Mouse (Mus musculus) monocyte, adult 5-6 weeks (primary cell): ENCODE data around the gene Mfrp. TPM values are rescaled to one million over a fixed set of nuclear protein-coding genes. Genes with fewer than 3 reads are reported as not detected.
"Not testable (repeated sequence)": the region's sequence is repeated elsewhere in the genome, so short reads cannot be mapped to it uniquely, and the experiment has no call there.

Source experiments
- ATAC-seq: fragments of 153-309, 156-312 bp; replicated peaks from 2 replicates; pipeline ENCODE4 v1.8.0; 2017; ENCODE audit warnings: mild to moderate bottlenecking; ENCODE audit not compliant: low TSS enrichment, insufficient number of reproducible peaks, severe bottlenecking, poor library complexity, low FRiP score
- total RNA-seq: library from RNA; stranded (forward); fragments of 200-1000, 200-491, 200-594 nt; gene quantifications from 3 replicates; pipeline ENCODE4 v1.2.3, GENCODE M21; 2017

Mfrp gene
- total RNA-seq, 1 experiment from 2014 or later, result not detected

DNA sequence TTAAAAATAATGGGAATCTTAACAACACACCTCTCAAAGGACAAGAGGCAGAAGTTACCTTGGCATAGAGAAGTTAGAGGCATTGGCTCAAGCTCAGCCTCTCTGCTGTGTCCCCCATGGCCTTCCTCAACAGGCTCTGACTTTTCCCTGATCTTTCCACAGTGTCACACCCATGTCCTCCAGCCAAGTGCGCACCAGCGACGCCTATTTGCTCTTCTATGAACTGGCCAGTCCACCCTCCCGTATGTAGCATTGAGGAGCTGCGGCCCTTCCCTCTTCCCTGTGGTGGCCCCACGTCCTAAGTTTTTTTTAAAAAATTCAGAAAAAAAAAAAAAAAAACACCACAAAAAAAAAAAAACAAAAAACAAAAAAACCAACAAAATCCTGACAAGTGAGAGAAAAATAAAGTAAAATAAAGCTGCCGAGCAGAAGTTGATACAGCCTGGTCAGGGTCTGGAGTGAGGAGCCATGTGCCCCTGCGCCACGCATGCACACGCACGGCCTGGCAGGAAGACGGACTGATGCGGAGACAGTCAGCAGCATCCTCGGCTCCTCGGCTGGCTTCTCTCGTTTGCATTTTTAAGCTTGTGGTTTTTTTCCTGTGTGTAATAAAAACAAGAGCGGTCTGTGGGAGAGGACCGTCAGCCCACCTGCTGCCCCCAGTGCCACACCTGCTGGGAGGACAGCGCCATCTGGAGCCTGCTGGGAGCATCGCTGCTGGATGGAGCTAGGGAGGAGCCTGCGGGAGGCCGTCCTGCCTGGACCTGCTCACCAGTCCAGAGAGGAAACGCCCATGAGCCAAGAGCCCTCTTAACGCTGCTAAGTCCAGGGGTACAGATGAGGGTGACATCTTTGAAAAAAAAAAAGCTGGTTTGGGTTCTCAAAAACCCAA is 7.7 kb upstream of the Mfrp start:
- peak; percentile 47; the same call in 1 of the 2 replicates for ATAC-seq

DNA sequence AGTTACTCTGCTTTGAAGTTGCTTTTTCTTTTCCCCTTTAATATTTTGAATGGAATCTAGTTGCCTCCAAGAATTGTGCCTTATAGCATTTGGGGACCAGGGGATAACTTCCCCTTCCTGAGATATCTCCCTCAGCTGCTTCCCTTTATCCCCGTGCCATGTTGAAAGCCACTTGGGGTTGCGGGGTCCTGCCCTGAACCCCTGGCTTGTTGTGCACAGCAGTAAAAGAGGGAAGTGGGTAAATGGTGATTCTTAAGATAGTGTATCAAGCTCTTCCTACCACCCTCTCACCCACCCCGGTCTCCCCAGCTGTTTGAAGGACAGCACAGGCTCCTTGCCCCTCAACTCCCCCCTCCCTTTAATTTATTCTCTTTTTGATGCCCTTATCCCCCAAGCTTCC is 6.8 kb upstream of the Mfrp start:
- no peak for ATAC-seq

DNA sequence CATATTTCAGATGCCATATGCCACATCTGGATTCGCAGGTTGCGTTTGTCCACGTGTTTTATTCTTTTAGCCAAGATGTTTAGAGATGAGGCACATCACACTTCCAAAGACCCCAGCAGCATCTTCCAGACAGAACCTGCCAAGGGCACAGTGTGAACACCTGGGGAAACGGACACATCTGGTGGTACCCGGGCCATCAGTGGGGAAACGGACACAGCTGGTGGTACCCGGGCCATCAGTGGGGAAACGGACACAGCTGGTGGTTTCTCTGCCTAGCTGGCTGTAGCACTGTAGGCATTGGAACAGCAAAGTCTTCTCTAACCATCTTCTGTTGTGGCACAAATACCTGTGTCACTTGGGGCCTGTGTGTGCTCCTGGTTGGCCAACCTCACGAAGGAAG is 5.7 kb upstream of the Mfrp start:
- no peak for ATAC-seq

DNA sequence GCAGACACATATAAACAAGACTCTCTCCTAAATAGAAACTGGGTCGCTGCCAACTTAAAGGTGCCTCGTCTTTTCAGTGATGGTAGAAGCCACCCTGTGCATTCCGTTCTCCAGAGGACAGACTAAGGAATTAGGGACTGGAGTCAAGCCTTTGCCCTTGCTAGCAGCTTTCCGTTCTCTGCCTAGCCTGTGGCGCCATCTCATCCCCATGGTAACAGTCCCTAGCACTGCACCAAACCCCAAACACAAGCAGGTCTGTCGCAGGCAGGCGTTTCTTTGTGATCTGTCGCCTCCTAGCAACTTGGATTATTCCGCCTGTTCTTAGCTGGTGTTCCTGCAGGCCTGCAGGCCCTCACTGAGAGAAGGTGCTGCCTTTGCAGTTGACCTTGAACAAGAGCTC is 5.0 kb upstream of the Mfrp start:
- ATAC-seq, result no peak

DNA sequence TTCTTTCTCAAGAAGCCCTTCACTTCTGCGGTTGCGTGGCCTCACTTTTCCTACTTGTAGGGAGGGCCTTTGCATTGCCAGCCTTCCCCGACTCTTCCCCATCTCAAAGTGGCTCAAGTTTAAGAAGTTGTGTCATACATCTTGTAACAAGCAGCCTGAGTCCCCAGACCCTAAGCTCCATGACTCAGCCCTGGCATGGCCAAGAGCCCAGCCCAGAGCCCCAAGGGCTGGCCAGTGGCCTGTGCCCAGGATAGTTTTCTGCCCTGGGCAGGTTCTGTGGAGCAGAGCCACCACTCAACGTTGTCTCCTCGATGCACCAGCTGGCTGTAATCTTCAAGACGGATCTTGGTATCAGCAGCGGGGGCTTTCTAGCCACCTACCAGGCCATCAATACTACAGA is 3.4 kb downstream of the Mfrp start:
- ATAC-seq, result no peak

DNA sequence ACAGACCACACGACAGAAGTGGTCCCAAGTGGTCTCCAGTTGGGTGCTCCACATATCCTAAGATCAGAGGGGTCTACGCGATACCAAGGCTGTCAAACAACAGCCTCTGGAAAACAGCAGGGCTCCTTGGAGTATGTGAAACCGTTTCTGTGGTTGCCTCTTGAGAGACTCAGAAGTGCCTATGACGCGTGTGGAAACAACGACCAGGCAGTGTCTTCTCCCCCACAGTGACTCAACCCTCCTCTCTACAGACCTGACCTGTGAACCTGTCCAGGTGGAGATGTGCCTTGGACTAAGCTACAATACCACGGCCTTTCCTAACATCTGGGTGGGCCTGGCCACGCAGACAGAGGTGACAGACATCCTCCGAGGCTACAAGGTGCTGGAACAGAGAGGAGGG is 4.3 kb downstream of the Mfrp start:
- no peak for ATAC-seq

DNA sequence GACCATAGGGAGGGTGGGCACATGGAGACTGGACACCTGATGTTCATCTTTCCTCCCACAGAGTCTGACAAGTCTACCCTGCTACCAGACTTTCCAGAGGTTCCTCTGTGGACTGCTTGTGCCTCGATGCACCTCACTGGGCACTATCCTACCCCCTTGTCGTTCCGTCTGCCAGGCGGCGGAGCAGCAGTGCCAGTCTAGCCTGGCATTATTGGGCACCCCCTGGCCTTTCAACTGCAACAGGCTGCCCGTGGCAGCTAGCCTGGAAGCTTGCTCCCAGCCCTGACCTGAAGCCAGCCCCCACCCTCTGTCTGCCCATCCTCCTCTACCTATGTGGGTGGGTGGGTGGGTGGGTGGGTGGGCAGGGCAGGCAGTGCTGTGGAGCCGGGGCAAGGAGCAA is 4.7 kb downstream of the Mfrp start:
- no peak for ATAC-seq

DNA sequence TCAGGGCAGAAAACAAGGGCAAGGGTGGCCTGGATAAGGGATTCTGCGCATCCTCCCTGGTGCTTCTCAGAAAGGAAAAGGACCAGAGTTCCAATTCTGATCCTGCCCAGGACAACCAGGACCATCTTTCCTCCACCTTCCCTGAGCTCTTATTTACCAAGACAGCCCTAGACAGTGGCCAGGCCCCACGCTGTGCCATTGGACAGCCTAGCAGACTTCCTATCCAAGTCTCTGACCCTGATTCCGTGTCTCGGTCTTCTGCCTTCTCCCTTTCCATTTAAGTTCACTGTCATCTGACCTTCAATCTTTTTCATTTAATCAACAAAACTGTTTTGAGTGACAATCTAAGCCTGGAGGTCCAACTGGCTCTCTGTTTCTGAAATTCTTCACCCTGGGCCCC is 5.1 kb downstream of the Mfrp start:
- ATAC-seq, result no peak

DNA sequence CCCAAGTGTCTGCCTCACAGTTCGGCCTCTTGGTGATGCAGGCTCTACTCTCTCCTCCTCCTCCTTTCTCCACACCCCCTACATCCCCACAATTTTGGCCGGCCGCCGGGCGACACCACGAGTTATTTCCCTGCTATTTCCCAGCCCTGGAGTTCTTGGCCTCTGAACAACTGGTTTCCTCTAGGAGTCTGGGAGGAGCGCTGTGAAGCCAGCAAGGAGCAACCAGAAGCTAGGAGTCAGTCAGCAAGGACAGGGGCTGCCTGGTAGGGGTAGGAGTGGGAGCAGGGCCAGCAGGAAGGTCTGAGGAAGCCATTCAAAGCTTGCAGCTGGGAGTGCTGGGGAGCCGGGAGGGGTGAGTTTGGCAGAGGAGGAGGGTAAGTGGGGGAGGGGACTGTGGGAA is 5.6 kb downstream of the Mfrp start, which contains the start of gene C1qtnf5:
TSS of gene C1qtnf5 (plus strand) at position 136 of the 400 bp plus-strand sequence.
- no peak for ATAC-seq

DNA sequence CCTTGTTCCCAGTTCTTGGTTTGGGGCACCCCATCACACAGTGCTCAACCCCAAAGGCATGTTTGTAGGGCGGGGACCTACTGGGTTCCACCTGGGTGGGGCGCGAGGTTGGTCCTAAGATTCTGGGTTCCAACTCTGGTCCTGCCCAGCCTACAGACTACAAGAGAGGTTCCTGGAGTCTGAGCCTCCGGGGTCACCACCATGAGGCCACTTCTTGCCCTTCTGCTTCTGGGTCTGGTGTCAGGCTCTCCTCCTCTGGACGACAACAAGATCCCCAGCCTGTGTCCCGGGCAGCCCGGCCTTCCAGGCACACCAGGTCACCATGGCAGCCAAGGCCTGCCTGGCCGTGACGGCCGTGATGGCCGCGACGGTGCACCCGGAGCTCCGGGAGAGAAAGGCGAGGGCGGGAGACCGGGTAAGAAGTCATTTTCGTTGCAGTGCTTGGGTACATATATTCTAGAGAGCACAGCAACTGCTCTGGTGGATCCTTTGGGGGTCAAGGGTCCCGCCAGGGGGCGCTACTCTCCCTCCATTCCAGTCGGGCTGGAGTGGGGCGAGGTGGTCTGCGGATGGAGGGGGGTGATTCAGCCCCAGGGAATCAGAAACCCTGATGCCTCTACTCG is 6.1 kb downstream of the Mfrp start:
- no peak for ATAC-seq

DNA sequence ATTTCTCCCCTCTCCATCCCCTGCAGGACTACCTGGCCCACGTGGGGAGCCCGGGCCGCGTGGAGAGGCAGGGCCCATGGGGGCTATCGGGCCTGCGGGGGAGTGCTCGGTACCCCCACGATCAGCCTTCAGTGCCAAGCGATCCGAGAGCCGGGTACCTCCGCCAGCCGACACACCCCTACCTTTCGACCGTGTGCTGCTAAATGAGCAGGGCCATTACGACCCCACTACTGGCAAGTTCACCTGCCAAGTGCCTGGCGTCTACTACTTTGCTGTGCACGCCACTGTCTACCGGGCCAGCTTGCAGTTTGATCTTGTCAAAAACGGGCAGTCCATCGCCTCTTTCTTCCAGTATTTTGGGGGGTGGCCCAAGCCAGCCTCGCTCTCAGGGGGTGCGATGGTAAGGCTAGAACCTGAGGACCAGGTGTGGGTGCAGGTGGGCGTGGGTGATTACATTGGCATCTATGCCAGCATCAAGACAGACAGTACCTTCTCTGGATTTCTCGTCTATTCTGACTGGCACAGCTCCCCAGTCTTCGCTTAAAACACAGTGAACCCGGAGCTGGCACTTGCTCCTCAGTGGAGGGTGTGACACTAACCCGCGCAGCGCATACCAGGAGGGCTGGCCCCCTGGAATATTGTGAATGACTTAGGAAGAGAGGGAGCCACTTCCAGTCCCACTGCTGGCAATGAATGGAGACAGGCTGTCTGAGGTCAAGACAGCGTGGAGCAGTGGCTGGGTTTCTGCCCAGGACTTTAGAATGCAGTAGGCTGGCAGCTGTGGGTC is 6.9 kb downstream of the Mfrp start:
- ATAC-seq, result no peak

DNA sequence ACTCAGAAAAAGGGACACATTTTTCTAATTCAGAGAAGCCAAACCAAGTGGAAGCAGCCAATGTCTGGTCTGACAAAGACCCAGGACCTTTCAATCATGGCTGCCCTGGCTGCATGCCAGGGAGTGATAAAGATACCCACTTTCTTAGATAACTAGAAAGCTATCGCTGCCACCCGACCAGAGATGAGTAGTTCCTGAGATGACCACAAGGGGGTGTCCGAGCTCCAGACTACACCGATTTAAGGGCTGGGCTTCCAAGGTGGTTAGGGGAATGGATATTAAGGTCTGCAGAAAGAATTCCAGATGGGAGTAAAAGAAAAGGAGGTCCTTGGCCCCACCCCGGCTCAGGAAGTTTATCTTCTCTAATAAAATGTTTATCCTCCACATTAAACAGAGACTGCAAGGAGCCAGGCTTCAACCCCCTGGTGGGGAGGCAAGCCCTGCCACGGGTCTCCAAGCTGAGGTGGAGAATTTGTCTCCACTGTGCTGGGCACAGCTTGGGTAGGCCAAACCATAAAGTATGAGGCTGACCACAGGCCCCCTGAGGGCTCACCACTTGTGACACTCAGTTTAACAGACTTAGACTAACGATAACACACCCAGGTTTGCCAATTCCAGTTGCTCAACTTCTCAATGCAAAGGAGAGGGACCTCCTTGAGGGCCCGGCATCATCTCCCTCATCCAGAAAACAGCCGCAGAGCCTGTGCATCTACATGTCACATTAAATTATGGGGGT is 8.0 kb downstream of the Mfrp start:
- ATAC-seq, result peak; percentile 23; the same call in 1 of the 2 replicates

DNA sequence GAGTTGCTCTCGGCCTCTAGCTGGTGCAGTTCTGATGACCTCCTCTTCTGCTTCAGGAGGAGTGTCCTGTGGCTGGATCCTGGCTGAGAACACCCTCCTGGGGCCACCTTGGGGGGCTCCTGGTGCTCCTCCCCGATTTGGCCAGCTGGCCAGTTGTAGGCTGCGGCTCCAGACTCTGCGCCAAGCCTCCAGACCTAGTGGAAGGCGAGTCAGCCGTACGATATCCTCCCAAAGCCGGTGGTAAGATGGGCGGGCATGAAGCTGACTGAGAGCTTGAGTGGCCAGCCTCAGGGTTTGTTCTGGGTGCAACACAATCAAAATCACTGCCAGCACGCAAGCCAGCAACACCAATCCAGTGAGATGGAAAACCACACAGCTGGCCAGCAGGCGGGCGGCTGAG is 10.4 kb downstream of the Mfrp start:
- not testable (repeated sequence) for ATAC-seq

DNA sequence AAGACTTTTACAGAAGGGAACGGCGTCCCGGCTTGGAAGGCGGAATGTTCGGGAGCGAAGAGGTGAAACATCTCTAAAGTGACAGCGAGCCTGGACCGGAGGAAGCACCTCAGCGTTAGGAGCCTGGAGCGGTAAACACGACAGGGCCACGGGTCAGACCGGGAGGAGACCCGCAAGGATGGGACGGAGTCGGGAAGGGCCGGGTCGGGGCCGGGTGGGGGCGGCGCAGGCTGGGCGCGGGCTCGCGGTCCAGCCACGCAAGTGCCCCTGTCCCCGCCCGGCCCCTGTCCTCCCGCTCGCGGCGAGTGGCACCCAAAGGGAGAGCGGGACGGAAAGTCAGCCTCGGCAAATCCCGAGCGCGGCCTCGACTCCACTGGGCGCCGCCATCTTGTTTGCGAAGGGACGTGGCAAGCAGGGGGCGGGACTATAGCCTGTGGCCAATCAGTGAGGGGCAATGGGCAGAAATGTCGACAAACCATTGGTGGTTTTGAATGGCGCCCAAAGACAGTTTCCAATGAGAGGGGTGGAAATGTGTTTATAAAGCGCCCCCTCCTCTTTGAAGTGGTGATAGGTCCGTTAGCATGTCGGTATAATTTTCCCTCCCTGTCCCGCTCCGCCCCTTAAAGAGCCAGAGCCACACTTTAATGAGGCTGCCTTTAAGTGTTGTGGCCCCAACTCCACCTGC is 11.7 kb downstream of the Mfrp start, which contains the start of the genes Gm49380 and Rnf26:
TSS of gene Gm49380 (minus strand) at position 396 of the 685 bp plus-strand sequence.
TSS of gene Rnf26 (minus strand) at position 413 of the 685 bp plus-strand sequence.
- peak; percentile 94 for ATAC-seq

DNA sequence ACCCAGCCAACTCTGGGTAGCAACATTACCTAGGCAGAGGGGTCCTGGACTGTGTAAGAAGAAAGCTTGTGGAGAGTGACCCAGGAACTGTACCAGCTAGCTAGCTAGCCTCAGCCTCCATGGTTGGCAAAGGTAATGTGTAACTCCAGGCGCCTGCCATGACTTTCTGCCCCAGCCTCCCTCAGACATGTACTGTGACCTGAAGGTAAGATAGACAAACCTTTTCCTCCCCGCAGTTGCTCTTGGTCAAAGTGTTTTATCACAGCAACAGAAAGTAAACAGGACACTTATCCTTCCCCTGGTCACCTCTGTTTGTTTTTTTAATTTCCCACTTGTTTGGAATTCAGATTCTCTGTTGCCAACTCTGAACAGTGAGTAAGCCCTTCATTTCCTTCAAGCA is 12.9 kb downstream of the Mfrp start:
- ATAC-seq, result no peak

DNA sequence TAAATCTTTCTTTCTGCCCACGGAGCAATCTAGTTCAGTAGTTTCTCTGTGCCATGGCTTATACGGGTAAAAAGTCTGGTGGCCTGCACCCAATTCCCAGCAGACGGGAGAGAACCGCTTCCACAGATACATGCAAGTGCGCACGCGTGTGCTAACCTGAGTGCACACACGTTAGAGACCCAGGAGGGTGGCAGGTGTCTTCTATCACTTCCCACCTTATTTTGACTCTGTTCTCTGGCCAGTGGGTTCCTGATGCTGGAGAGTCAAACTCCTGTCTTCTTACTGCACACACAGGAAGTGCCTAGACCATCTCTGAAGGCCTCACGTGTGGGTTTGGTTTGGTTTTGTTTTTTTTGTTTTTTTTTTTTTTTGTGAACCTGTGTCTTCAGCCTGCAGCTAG is 14.1 kb downstream of the Mfrp start:
- ATAC-seq, result no peak

DNA sequence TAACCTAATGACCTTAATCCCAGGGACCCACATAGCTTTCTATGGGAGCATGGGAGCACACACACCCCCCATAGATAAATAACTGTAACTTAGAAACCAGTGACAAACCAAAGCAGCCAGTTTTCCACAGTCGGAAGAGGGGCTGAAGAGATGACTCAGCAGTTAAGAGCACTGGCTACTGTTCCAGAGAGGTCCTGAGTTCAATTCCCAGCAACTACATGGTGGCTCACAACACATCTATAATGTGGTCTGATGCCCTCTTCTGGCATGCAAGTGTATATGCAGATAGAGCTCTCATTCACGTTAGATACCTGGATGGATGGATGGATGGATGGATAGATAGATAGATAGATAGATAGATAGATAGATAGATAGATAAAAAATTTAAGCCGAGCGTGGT is 14.7 kb downstream of the Mfrp start:
- ATAC-seq, result no peak

DNA sequence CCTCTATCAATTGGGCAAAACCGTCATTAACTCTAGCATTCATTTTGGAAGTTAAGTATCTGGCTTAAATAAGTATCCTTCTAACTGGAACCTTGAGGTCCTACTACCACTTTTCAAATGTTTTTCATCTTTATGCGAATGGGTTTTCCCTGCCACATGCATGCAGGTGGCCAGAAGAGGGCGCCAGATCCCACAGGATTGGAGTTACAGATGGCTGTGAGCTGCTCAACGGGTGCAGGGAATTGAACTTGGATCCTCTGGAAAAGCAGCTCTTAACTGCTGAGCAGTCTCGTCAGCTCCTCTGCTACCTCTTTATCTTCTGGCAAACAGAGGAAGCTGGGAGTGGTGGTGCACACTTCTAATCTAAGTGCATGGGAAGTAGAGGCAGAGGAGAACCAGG is 17.5 kb downstream of the Mfrp start:
- ATAC-seq, result peak; percentile 55; the same call in 1 of the 2 replicates
